Mouse (Mus musculus): ENCODE data around the gene Ppox.
"Not testable (repeated sequence)": the region's sequence is repeated elsewhere in the genome, so short reads cannot be mapped to it uniquely, and the experiment has no call there.

Ppox gene

DNA sequence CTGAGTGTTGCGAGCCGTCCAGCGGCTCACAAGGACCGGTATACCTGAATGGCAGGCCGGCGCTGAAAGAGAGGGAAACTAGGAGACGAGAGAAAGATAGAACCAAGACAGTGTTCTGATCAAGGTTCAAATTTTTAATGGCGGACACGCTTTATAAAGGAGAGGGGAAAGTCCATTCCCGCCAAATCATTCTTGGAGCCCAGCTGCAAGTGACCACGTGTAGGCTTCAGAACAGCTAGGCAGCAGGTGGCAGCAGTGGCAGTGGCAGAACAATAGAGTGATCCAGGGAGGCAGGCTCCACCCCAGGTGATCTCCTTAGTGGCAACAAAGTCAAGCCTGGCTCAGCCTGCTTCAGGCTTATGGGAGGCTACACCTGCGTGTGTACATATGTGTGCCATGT, 39.0 kb downstream of the Ppox start:
- not testable (repeated sequence) for DNase-seq

DNA sequence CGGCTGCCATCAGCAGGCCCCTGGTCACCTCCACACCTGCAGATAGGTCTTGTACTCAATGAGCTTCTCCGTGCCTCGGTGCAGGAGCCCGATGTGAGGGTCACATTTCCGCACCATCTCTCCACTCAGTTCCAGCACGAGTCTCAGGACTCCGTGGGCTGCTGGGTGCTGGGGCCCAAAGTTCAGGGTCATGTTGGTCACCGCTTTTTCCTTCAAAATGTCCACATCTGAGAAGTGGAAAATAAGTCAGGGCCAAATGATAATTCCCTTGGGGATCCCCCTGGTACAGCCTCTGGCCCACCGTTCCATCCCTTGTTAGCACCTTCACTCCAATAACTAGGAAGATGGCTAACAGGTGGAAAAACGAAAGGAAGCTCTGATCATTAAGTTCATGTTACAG, 40.1 kb downstream of the Ppox start:
- DNase-seq: no peak

DNA sequence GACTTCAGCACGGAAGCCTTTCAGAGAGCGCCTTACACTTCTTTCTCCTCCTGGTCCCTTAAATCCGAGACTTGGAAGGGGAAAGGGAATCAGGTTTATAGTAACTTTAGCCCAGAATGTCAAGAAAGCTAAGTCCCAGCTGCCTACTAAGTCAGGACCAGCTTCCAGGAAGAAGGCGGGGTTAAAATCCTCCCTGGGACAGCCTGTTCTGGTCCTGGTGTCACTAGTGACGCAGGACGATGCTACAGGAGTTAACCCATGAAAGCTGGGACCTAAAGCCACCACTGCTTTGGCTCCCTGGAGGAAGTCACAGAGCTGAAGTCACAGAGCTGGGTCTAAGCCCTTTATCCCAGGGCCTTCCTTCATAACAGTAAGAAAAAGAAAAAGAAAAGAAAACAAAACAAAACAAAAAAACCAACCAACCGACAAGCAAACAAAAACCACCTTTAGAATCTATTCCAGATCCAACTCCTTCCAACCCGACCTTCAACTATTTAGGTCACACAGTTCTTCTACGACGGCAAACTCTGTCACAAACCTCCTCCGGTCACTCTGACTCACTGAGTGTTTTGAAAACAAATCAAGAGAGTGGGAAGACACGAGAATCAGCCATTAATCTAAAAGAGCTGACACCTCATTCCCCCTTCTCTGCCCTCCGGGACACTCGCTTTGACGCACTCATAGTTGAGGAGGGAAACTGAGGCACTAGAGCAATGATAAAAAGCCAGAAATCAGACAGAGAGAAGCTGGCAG, 40.8 kb downstream of the Ppox start:
- no peak for DNase-seq

DNA sequence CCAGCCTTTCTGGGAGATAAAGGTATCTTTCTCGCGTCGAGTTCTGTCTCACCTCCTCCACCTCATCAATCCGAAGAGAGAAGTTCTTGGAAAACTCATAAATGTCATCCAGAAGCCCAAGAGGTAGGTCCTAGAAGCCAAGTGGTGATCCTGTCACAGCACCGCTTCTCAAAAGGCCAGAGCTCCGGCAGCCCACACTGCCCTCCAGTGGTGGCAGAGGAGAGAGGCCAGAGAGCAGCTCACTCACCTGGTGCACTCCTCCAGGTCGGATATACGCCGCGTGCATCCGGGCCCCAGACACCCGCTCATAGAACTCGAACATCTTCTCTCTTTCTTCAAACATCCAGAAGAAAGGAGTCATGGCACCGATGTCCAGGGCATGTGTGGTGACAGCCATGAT, 42.5 kb downstream of the Ppox start:
- DNase-seq: peak; percentile 73

DNA sequence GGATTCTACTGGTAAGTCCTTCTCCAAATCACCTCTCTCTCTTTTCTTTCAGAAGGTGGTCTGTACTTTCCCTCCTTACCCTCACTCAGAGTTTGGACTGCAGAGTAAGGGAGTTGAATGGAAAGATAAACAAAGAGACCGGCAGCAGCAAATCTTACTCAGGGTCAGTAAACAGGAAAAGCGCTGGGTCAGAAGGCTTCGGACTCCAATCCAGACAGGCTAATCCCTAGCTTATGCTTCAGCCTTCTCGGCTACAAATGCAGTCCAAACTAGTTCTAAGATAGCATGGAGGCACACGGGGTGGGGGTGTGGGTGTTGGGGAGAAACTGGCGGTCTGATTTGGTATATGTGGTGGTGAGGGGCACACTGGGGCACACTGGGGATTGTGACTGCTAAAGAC, 43.5 kb downstream of the Ppox start:
- no peak for DNase-seq

DNA sequence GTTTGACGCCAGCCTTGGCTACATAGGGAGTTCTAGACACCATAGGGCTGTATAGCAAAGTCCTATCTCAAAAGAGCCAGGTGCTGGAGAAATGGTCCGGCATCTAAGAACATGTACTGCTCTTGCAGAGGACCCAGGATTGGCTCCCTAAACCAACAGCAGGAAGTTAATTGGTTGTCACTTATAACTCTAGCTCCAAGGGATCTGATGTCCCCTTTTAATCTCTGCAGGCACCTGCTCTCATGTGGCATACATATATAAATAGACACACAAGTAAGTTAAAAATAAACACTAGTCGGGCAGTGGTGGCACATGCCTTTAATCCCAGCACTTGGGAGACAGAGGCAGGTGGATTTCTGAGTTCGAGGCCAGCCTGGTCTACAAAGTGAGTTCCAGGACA, 45.2 kb downstream of the Ppox start:
- DNase-seq: no peak

DNA sequence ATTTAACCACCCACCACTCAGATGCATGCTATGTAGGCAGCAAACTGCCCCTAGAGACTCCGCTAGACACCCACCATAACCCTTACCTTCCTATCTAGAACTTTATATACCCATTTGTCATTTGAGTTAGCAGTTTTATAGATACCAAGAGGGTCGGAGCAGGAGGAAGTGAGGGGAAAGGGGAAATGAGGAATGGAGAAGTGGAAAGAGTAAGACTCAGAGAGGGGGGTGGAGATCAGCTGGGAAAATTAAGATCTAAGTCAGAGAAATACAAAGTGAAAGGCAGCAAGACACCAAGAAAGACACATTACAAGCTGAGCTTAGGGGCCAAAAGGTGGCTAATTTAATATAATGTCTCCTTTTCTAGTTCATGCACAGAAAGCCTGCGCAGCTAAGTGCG, 46.4 kb downstream of the Ppox start:
- DNase-seq: no peak

DNA sequence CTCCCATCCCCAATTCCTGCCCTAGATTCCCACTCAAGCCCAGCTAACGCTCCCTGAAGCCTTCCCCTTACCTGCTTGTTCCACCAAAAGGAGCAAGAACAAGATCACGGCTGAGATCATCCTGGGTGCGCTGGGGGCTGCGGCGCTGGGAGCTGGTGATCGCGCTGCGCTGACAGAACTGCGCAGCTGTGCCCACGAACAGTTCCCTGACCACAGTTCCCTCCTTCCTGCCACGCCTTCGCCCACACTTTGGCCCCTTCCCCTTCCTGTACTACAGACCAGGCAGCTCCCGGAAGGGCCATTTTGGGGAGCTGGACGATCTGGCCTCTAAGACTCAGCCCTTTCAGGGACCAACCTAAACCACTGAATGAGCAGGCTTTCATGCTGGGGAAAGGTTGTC, 46.9 kb downstream of the Ppox start, which contains the start of gene Fcer1g:
Gene Fcer1g (minus strand): TSS at position 240 of the 400 bp plus-strand sequence.
- DNase-seq: no peak

DNA sequence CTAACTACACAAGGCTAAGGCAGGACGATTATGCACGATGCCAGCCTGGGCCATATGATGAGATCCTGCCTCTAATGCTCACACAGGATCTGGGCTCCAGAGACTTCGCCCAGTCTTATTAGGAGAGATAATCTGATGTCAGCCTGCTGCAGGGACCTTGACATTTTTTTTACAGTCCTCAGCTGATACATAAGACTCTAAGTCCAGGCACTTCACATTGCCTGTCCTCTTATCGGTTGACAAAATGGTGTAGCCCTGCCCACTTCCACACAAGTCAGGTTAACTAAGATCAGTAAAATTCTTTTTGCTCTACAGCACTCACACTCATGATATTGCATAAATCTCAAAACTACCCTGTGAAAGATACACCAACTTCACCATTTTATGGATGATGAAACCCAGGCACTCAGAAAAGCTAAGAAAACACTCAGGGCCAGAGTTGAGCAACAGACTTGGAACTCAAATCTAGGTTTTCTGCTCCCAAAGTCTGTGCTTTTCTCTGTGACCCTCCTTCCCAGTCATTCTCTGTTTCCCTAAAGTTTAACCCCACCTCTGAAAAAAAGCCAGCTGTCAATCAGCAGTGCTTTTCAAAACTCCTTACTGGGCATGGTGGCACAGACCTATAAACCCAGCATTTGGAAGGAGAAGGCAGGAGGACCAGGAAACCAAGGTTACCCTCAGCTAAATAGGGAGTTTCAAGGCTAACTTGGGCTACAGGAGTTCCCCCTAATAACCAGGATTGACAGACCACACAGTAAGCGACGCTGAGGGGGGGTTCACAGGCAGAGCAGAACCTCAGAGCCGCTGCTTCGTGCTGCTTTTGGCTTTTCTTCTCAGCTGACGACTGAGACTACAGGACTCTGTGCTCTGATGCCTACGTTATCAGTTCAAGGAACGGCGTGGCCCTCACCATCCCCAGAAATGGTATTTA, 47.9 kb downstream of the Ppox start:
- DNase-seq: no peak

DNA sequence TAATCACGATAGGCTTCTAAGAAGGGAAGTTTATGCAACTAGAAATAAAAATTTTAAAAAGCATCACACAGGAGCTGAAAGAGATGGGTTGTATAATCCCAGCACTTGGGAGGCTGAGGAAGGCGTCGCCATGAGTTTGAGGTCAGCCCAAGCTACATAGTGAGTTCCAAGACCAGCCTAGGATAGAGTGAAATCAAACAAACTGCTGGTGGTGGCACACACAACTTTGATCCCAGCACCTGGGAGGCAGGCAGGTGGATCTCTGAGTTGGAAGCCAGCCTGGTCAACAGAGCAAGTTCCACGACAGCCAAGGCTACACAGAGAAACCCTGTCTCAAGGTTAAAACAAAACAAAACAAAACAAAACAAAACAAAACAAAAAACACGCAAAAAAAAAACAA, 48.6 kb downstream of the Ppox start:
- DNase-seq: no peak

DNA sequence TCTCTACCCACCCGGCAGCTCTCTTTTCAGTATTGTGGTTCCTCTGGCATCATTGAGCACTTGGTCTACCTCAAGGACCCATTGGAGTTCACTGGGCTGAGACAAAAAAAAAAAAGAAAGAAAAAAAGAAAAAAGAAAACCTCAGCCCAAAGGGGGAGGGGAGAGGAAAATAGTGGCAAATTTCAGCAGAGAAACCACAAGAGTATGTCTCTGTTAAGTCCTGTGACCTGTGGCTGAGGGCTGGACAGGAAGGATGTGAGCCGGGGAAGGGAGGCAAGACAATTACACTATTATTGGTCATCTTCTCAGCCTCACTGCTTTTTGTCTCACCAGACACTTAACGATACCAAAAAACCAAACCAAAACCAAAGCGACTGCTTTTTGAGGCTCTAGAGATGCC, 49.1 kb downstream of the Ppox start:
- DNase-seq: no peak

DNA sequence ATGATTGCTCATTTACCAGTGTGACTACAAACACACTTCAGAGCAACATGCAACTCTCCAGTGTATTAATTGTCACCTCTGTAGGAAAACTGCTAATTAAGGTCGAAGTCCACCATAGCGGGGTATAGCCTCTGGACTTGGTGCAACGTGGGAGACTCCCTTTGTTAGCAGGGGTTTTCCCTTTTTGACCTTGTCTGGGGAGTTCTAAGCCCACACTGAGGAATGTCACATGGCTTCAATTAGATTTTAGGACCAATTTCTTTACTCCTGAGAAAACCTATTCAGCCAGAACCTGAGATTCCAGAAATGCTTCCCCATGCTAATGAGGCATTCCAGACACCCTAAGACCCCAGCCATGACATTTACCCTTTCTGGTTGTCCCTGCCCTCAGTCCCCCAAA, 50.8 kb downstream of the Ppox start:
- DNase-seq: no peak

DNA sequence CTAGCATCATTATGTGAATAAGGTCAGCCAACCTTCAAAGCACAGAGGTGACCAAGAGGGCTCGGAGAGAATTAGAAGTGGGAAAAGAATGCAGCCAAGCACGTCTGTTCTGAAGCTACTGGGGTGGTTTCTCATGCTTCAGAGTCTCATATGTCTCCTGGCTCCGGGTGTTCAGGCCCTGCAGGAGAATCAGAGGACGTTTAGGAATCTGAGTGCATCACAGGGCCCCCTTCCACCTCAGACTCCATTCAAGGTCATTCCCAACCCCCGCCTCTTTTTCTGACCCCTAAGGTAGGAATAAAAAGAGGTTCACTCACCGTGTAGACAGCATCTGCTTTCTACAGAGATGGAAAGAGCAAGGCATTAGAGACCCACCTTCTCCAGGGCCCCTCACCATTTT, 51.2 kb downstream of the Ppox start:
- no peak for DNase-seq

DNA sequence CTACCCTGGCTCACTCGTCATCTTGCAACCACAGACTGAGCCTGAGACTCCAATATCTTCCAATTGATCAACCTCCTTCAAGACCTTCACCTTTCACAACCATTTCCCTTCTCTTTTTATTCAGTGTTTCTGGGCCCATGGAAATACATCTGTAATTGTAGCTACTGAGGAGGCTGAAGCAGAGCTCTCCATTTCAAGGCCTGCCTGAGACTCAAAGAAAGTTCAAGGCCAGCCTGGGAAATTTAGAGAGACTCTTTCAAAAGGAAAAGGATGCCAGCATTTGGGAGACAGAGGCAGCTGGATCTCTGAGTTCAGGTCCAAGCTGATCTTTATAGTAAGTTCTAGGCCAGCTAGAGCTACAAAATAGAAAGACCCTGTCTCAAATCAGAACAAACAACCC, 53.1 kb downstream of the Ppox start:
- no peak for DNase-seq

DNA sequence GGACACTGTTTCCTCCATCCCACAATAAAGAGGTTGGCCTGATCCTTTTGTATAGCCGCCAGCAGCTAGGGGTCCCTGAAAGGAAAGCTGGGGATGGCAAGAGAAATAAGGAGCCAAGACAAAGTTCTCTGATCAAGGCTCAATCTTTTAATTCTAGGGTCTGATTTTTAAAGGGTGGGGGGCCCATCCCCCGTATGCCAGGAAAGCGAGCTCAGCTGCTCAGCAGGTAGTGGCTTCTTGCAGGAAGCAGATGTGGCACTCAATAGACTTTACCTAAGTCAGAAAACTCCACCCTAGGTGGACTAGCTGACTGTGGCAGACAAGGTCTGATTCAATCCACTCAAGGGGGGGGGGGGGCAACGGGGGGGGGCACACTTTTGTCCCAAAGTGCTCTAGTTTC, 54.2 kb downstream of the Ppox start:
- DNase-seq: no peak

All from lung, postnatal 14 days (tissue).